Mouse (Mus musculus): ENCODE measurements around the gene Sorbs2. TPM values are rescaled to one million over a fixed set of nuclear protein-coding genes. Genes with fewer than 3 reads are reported as not detected.

The Sorbs2 gene
- 77.9 and 79.9 TPM in 2 replicates for polyA plus RNA-seq (2015; fragmentation: Nextera tagmentation; extraction: Ambion mirVana)

- no peaks in the 10 kb centered on the region for H3K27me3 ChIP-seq
- no peaks in the 10 kb centered on the region for H3K9me3 ChIP-seq
- peak within 1 kb of the TSS; percentile 95 for H3K27ac ChIP-seq
- peak; percentile 96 for ATAC-seq
- peaks cover 26% of the 10 kb centered on the region for H3K4me1 ChIP-seq (replicated peaks)
- H3K4me2 ChIP-seq (replicated peaks): peak within 1 kb of the TSS; percentile 59
- 2% methylated on average over 16 of the region's 16 CpGs for WGBS
- peak within 1 kb of the TSS; percentile 50 for H3K4me3 ChIP-seq (replicated peaks)
- H3K36me3 ChIP-seq: no peaks in the 10 kb centered on the region
- peak within 1 kb of the TSS; percentile 78 for H3K9ac ChIP-seq (replicated peaks)
These were observed at the start of gene Sorbs2 for GRCm38 (mm10) chr8:45507634-45508321. Sorbs2 (plus strand) TSS chr8:45507788.

- H3K36me3 ChIP-seq: no peaks in the 10 kb centered on the region
- H3K27ac ChIP-seq: no peak overlapping the region
- H3K4me1 ChIP-seq (replicated peaks): peaks cover 7% of the 10 kb centered on the region; the same call in 1 of the 2 replicates
- H3K9ac ChIP-seq (replicated peaks): no peak overlapping the region
- no peak for ATAC-seq
- H3K4me3 ChIP-seq (replicated peaks): no peak overlapping the region
- H3K27me3 ChIP-seq: no peaks in the 10 kb centered on the region
- no peaks in the 10 kb centered on the region for H3K9me3 ChIP-seq
- H3K4me2 ChIP-seq (replicated peaks): no peak overlapping the region
These were observed 49.7 kb upstream of the Sorbs2 start for GRCm38 (mm10) chr8:45457874-45458273.

DNA sequence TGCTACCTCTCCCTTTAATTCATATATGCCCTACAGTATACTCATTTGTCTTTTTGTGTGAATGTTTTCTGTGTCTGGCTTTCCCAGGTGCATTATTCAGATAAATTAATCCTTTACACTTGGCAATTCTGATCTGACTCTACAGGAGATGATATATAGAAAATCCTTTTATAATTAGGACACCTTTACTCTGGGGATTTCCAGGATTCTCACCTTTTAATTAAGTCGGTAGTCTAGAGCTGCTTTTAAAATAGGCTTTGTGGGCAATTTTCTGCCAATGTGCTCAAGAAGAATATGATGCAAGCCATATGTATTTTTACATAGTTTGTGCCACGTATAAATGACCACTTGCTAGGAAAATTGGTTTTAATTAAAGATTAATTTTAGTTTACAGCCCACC, 38.6 kb upstream of the Sorbs2 start:
- peaks cover 2% of the 10 kb centered on the region; the same call in 1 of the 2 replicates for H3K9me3 ChIP-seq
- no peaks in the 10 kb centered on the region for H3K36me3 ChIP-seq
- no peak overlapping the region for H3K9ac ChIP-seq (replicated peaks)
- H3K4me2 ChIP-seq (replicated peaks): no peak overlapping the region
- no peak for ATAC-seq
- WGBS: 70% methylated on average over 2 of the region's 2 CpGs
- no peaks in the 10 kb centered on the region for H3K27me3 ChIP-seq
- 0 out of 2 replicates have a peak, but pooled peaks cover 5% of the 10 kb centered on the region for H3K4me1 ChIP-seq (replicated peaks)
- no peak overlapping the region for H3K4me3 ChIP-seq (replicated peaks)
- no peak overlapping the region for H3K27ac ChIP-seq

DNA sequence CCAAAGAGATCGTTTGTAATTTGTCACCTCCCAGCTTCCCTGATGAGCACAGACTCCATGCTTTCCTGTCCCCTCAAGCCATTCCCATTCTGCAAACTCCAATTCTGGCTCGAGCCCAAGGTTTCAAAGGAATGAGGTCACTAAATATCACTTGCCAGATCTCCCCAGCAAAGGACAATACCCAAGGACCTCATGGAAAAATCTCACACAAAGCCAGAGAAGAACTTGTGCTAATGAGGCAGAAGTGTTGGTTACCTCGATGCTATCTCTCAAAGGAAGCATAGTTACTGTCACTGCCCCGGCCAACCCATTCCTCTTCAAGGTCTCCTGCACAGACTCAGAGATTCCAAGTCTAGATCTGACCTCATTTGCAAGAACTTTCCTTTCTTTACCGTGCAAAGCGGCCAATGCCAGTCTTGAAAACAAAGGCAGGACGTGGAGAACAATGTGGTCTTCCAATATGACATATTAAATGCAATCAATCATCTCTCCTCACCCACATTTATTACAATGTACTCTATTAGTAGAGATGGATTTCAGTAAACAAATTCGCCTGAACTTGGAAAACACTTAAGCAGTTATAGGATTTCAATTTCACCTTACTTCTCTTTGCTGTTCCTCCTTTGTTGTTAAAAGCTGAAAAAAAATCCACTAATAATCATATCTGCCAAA, 37.9 kb upstream of the Sorbs2 start:
- Histone ChIP-seq H3K27me3 (no peaks in the 10 kb centered on the region), H3K4me1 (replicated peaks) (0 out of 2 replicates have a peak, but pooled peaks cover 5% of the 10 kb centered on the region), H3K36me3 (no peaks in the 10 kb centered on the region), H3K9me3 (peaks cover 2% of the 10 kb centered on the region; the same call in 1 of the 2 replicates), H3K4me3 (replicated peaks) (no peak overlapping the region), H3K4me2 (replicated peaks) (no peak overlapping the region), H3K27ac (no peak overlapping the region), H3K9ac (replicated peaks) (no peak overlapping the region)
- ATAC-seq: no peak
- WGBS: 70% methylated on average over 8 of the region's 8 CpGs

- Histone ChIP-seq H3K4me1 (replicated peaks) (no peaks in the 10 kb centered on the region), H3K27me3 (no peaks in the 10 kb centered on the region), H3K27ac (no peak overlapping the region), H3K9me3 (0 out of 2 replicates have a peak, but pooled peaks cover 4% of the 10 kb centered on the region), H3K9ac (replicated peaks) (no peak overlapping the region), H3K4me2 (replicated peaks) (no peak overlapping the region), H3K4me3 (replicated peaks) (no peak overlapping the region), H3K36me3 (0 out of 2 replicates have a peak, but pooled peaks cover 2% of the 10 kb centered on the region)
- ATAC-seq: no peak
- WGBS: 72% methylated on average over 4 of the region's 4 CpGs
These were observed 26.7 kb upstream of the Sorbs2 start for GRCm38 (mm10) chr8:45480886-45481285.

- Histone ChIP-seq H3K9me3 (no peaks in the 10 kb centered on the region), H3K27ac (no peak overlapping the region), H3K36me3 (no peaks in the 10 kb centered on the region), H3K4me3 (replicated peaks) (no peak overlapping the region), H3K4me2 (replicated peaks) (no peak overlapping the region), H3K27me3 (no peaks in the 10 kb centered on the region), H3K4me1 (replicated peaks) (no peaks in the 10 kb centered on the region), H3K9ac (replicated peaks) (no peak overlapping the region)
- WGBS: 67% methylated on average over 3 of the region's 3 CpGs
- ATAC-seq: no peak
These were observed 21.3 kb upstream of the Sorbs2 start for GRCm38 (mm10) chr8:45486281-45486680.

GRCm38 (mm10) chr8:45503971-45504370, 3.6 kb upstream of the Sorbs2 start:
- Histone ChIP-seq H3K4me2 (replicated peaks) (no peak overlapping the region), H3K27me3 (no peaks in the 10 kb centered on the region), H3K36me3 (no peaks in the 10 kb centered on the region), H3K27ac (no peak overlapping the region), H3K9ac (replicated peaks) (no peak overlapping the region), H3K9me3 (no peaks in the 10 kb centered on the region), H3K4me1 (replicated peaks) (0 out of 2 replicates have a peak, but pooled peaks cover 9% of the 10 kb centered on the region), H3K4me3 (replicated peaks) (no peak overlapping the region)
- 84% methylated on average over 7 of the region's 7 CpGs for WGBS
- ATAC-seq: no peak

- no peaks in the 10 kb centered on the region for H3K27me3 ChIP-seq
- H3K9ac ChIP-seq (replicated peaks): no peak overlapping the region
- no peaks in the 10 kb centered on the region for H3K36me3 ChIP-seq
- no peak overlapping the region for H3K27ac ChIP-seq
- no peaks in the 10 kb centered on the region for H3K9me3 ChIP-seq
- ATAC-seq: no peak
- H3K4me2 ChIP-seq (replicated peaks): no peak overlapping the region
- no peak overlapping the region for H3K4me3 ChIP-seq (replicated peaks)
- 88% methylated on average over 4 of the region's 4 CpGs for WGBS
- H3K4me1 ChIP-seq (replicated peaks): peaks cover 26% of the 10 kb centered on the region
These were observed 1.2 kb upstream of the Sorbs2 start for GRCm38 (mm10) chr8:45506376-45506775.

GRCm38 (mm10) chr8:45507277-45507633, 333 bp upstream of the Sorbs2 start:
- H3K9me3 ChIP-seq: no peaks in the 10 kb centered on the region
- peak; percentile 79; the same call in 1 of the 2 replicates for ATAC-seq
- peaks cover 26% of the 10 kb centered on the region for H3K4me1 ChIP-seq (replicated peaks)
- peak overlapping the region; percentile 78 for H3K9ac ChIP-seq (replicated peaks)
- peak overlapping the region; percentile 50 for H3K4me3 ChIP-seq (replicated peaks)
- H3K27ac ChIP-seq: peak overlapping the region; percentile 95
- H3K4me2 ChIP-seq (replicated peaks): peak overlapping the region; percentile 59
- H3K27me3 ChIP-seq: no peaks in the 10 kb centered on the region
- H3K36me3 ChIP-seq: no peaks in the 10 kb centered on the region
- WGBS: 30% methylated on average over 8 of the region's 8 CpGs

DNA sequence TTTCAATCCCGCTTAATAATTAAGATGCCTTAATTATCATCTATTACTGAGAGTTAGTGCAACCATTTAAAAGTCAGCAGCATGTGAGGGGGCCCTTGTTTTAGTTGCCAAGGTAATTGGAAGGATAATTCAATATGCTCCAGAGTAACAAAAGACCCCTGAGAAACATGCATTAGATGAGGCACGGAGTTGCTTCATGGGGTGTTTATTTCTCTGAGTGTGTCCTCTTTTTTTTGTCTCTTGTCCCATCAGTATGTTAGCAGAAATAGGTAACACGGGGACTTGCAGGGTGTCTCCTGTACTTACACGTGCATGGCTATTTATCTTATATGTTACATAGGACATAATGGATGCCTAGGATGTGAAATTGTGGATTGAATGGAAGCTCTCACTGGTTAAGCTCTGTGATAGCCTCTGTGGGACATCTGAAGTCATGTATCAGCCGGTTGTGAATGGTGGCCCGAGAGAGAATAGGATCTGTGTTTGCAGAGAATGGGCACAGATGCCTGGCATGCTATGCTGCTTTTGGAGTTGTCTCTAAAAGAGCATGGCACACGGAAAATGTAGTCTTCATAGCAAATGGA, 1.0 kb downstream of the Sorbs2 start:
- H3K9ac ChIP-seq (replicated peaks): peak overlapping the region; percentile 78
- H3K4me3 ChIP-seq (replicated peaks): peak overlapping the region; percentile 50
- H3K27me3 ChIP-seq: no peaks in the 10 kb centered on the region
- H3K4me1 ChIP-seq (replicated peaks): peaks cover 26% of the 10 kb centered on the region
- H3K4me2 ChIP-seq (replicated peaks): peak overlapping the region; percentile 59
- H3K9me3 ChIP-seq: no peaks in the 10 kb centered on the region
- H3K36me3 ChIP-seq: 0 out of 2 replicates have a peak, but pooled peaks cover 4% of the 10 kb centered on the region
- ATAC-seq: peak; percentile 22; the same call in 1 of the 2 replicates
- WGBS: 11% methylated on average over 7 of the region's 7 CpGs
- peak overlapping the region; percentile 95 for H3K27ac ChIP-seq

GRCm38 (mm10) chr8:45512369-45512768, 4.8 kb downstream of the Sorbs2 start:
- H3K36me3 ChIP-seq: peaks cover 11% of the 10 kb centered on the region; the same call in 1 of the 2 replicates

DNA sequence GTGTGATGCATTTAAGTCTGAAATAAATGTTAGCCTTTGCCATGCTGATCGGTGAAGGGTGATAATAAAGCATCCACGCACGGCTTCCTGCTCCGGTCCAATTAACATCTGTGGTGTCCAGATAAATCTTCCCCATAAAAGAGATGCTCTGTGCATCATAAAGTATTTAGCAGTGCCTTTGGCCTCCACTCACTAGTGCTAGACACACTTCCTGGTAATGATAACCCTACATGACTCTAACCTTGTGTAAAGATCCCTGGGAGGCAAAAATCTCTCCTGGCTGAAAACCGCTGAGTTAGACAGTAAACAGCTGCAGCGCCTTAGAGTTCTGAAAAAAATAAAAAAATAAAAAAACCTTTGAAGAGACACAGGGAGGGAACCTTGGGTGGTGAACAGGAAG, 14.0 kb downstream of the Sorbs2 start:
- 81% methylated on average over 6 of the region's 6 CpGs for WGBS
- Histone ChIP-seq H3K4me3 (replicated peaks) (no peak overlapping the region), H3K9ac (replicated peaks) (no peak overlapping the region), H3K36me3 (peaks cover 16% of the 10 kb centered on the region), H3K4me1 (replicated peaks) (0 out of 2 replicates have a peak, but pooled peaks cover 4% of the 10 kb centered on the region), H3K4me2 (replicated peaks) (no peak overlapping the region), H3K27ac (no peak overlapping the region), H3K9me3 (no peaks in the 10 kb centered on the region), H3K27me3 (no peaks in the 10 kb centered on the region)
- peak; percentile 48; the same call in 1 of the 2 replicates for ATAC-seq

More at GRCm38 (mm10) chr8:45512369-45512768, 4.8 kb downstream of the Sorbs2 start:
- no peak overlapping the region for H3K4me2 ChIP-seq (replicated peaks)
- no peak overlapping the region for H3K9ac ChIP-seq (replicated peaks)
- H3K4me1 ChIP-seq (replicated peaks): peaks cover 23% of the 10 kb centered on the region
- ATAC-seq: no peak
- H3K27me3 ChIP-seq: no peaks in the 10 kb centered on the region
- H3K9me3 ChIP-seq: no peaks in the 10 kb centered on the region
- H3K4me3 ChIP-seq (replicated peaks): no peak overlapping the region
- H3K27ac ChIP-seq: no peak overlapping the region
